Mouse (Mus musculus): ENCODE measurements around the gene Hmcn1.
A peak's percentile ranks its signal among the peaks of the same experiment; 100 is the strongest.

Gene Hmcn1

DNA sequence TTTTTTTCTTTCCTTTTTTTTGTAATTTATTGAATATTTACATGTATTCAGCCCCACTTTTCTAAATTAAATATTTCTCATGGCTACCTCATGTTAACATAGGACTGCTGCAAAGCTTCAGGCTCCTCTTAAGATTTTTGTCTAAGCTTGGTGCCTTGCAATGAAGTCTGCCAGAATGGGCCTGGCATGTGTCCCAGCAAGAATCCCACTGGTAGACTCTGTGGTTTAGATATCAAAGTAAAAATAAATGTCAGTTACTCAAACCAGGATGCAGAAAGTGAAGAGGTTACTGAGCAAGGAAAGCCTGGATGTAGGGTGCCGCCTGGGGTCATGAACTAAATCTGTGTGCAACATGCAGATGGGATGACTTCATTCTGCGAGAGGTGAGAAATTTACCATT lies 217.5 kb downstream of the Hmcn1 start:
- peak in 1 of 2 experiments; percentile 28 for DNase-seq

DNA sequence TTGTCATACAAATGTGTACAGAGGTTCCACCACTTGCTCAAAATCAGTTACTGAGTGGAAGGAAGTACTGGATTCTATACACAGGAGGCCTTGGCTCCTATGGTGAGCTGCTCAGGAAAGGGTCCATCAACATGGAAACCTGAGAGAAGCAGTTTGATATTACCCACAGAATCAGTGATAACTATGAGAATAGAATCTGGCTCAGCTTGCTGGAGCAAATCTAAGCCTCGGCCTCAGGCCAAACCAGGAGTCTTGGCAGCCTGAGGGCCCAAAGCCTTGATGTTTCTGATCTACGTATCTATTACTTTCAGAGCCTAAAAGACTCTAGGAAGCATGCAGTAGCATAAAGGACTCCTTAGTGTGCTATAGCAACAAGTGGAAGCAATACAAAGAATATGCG lies 220.3 kb downstream of the Hmcn1 start:
- no peak for DNase-seq

DNA sequence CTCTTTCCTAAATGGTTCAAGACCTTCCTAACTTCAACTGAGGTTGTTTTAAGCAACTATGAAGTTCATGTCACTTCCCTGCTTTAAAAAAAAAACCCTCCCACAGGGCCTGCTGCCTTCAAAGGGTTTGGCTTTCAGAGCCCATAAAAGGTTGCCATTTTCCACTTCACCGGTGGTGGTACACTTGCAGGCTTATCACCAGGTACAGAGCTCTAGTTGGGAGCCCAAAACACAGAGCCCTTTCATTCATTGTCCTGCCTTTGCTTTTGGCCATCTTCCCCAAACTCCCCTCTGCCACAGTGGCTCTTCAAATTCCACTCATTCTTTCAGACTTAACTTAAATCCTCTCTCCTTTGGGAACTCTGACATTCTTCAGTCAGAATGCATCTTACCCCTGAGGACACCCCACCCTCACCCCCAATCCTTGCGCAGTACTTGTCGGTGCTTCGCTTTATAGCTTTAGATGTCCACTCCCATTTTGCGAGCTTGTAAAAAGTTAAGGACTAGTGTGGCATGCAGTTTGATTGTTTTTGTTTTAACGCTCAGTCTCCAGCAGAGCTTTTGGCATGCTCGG lies 222.2 kb downstream of the Hmcn1 start:
- no peak for DNase-seq

DNA sequence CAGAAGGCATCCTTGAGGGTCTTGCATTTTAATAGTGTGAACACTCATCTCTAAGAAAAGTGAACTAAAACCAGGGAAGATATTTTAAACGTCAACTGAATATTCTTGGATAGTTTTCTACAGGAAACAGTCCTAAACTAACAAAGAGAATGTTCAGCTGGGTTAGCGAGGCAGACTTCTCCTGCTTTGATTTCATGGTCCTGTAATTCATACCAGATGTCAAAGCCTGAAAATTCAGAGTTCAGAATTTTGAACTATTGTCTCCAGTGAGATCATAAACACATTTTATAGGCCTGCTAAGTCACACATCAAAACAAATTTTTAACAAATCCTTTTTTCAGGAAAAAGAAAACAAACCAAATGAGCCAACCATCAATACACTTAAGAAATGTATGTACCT lies 223.4 kb downstream of the Hmcn1 start:
- no peak for DNase-seq

DNA sequence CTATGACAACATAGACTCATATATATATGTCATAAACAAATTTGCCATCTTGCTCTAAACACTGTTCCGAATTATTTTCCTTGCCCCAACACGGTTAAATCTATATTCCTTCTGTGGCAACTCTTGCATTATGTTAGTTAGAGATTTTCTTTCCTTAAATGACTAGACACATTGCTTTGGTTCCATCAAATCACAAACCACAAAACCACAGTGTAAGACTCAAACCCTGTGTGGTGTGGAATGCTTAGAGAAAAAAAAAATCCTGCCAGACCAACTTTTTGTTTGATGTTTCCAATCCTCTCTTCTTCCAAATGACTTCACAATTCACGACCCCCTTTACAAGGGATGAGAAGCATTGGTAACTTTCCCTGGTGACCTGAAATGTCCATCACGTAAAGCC lies 231.6 kb downstream of the Hmcn1 start:
- no peak for DNase-seq

DNA sequence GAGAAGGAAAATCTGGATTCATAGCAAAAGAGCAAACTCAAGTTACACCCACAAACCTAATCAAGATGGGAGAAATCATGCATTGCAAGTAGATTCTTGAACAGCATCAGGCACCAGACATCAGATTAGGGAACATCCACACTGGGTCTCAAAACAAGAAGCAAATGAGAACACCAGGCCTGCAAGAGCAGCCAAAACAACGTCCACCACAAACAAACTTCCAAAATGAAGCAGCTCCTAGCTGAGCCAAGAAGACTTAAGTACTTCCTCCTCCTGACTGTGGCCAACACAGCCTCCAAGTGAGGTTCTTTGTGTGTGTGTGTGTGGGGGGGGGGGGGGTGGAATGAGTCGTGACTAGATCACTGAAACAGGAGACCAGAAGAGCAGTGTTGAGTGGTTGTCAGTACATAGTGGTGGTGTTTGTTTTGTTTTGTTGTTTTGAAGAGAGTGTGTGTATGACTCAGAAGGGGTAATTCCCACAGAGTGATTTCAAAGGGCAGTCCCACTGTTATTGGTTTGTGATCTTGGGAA lies 232.4 kb downstream of the Hmcn1 start:
- DNase-seq: no peak

DNA sequence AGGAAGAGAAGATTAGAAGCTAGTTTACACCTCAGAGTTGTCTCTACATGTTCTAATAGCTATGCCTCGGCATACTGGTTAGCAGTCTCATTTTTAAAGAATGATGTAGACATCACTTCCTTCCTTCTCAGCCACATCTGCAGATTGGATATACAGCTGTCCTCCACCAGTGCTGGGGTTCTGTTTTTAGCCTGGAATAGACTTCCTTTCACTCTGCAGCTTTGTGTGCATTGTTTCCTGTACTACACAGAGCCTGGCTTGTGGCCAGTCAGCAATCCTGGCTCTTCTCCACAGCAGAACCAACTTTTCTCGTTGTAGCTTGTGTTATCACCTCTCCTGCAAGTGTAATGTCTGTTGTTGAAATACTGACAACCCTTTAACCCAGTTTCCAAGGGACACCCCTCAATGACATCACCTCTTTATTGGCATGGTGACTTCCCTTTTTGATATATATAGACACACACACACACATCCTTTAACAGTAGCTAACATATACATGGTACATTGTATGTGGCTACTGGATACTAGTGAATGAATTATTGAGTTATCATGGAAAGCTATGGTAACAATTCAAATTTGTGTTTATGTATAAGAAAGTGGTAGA lies 233.7 kb downstream of the Hmcn1 start:
- DNase-seq: peak; percentile 69 to 80

DNA sequence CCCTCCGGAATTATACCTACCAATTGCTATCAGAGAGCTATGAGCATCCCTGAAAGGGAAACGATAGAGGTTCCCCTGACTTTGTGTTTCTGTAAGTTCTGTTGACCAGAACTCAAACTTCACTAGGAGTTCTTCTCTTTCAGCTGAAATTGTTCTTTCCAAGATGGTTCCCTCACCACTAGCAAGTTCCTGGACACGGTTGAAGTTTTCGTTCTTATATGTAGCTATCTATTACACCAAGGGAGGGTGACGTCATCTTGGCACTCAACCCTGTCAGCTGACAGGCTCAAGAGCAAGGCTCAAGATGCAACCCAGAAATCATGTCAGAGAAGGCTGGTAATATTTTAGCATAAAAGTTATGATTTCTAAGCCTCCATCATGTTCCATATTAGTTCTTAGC lies 239.3 kb downstream of the Hmcn1 start:
- DNase-seq: no peak

DNA sequence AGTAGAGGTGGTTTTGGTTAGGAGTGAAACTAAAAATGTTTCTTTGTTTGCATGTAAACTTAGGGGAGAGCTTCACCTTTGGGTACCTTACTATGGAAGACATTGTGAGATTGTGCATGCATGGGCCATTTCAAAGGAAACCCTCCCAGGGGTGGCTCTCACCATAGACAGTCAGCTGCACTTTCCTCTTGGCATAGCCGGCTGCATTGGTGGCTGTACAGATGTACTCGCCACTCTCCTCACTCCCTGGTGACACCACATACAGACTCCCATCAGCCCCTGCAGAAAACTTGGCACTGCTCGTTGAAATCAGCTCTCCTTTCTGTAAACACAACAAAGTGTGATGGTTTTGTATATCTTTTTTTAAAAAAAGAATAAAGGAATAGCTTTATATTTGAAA lies 244.5 kb downstream of the Hmcn1 start:
- no peak for DNase-seq

DNA sequence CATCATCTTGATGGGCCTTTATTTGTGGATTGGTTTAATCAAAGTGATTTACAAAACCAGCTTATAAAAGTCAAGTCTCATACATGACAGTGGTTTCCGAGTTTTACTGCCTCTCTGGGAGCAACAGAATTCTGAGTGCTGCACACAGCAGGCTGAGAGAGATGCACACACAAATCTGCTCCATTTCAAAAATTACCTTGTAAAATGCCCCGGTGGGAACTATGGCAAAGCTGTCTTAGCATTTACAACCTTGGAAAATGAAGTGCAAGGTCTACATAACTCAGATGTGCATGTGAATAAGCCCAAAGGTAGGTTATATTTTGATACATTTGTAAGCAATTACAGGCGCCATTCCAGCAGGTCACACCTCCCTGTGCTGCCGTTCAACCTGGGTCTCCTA lies 245.5 kb downstream of the Hmcn1 start:
- DNase-seq: no peak

DNA sequence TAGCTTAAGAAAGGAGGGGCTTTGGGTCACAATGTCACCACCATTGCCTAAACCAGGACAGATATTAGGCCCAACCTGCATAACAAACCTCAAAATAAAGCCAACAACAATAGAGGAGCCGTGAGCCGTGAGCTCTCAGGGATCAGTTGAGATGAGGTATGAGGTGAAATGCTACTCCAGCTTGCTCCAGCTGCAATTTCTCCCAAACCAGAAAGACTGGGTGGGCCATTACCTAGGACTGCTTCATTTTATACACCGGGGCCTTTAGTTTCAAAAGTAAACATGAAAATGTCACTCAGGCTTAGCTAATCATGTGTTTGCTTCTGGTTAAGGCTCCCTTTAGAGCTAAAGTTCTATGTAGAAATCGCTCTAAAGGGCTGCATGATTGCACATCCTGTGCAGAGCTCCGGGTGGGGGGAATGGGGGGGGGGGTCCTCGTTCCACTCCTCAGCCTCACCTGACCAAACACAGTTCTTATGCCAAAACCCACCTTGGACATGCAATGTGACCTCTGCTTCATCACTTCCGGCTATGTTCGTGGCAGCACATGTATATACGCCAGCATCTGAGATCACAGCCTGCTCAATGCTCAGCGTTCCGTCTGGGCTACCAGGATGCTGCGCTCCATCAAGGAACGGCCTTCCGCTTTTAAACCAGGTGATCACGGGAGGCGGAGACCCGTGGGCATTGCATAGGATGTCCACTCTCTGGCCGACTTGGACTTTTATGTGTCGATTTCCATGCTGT lies 250.0 kb downstream of the Hmcn1 start:
- no peak for DNase-seq

DNA sequence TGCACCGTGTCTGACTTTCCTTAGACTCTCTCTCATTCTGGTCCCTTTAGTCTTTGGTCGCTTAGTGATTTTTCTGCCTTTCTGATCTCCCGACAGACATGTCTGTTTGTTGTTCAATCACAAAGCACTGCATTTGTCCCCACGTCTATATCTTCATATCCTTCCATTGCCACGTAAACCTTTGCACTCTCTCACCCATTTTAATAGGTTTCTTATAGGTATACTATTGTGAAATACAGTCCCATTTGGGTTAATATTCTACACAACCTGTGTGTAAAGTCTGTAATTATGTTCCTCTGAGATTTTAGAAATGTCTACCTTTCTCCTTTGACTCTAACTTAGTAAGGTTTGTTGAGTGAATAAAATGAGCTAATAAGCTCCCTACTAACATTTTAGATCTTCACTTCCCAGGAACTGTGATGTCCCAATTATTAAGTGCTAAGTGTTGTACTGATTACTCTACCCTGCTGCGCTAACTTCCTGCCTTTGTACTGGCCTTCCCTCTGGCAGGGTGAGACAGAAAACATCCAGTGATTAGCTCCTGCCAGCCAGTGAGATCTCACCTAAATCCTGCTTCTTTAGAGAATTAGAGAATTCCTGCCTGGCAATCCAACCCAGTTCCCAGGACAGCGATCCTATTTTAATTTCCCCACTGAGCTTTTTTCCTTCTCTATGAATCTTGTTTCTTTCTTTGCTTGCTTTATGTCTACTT lies 250.7 kb downstream of the Hmcn1 start:
- DNase-seq: no peak

DNA sequence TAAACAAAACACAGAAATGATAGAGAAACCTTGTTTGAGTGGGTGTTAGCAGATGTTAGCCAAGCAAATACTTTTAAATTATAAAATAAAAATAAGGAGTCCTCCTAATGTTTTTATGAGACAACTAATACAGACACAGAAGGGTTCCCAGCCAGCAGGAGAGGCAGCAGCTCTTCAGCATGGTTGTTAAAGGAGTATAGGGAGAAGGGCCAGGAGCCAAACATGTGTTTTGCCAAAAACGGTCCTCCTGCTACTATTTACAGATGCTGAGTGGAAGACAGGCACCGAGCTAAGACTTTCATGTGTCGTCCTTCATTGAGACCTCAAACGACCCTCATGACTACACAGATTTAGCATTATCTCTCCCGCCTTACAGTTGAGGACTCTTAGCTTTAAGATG lies 281.8 kb downstream of the Hmcn1 start:
- peak; percentile 16 to 31 for DNase-seq

DNA sequence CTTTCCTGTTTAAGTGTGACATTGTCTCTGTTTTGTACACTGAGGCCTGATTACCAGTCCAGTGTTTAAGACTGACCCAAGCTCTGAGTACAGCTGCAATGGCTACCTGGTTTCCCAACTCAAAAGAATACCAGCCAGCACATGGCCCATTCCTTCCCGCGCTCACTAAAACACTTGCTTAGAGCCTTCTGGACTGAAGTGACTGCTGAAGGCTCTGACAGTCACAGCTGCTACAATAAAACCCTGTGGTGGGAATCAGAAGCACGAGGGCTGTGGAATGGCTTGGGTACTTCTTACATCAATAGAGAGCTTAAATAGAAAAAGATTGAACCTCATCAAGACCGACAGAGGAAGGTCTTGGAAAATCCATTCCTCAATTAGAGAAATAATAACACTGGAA lies 286.7 kb downstream of the Hmcn1 start:
- no peak for DNase-seq

DNA sequence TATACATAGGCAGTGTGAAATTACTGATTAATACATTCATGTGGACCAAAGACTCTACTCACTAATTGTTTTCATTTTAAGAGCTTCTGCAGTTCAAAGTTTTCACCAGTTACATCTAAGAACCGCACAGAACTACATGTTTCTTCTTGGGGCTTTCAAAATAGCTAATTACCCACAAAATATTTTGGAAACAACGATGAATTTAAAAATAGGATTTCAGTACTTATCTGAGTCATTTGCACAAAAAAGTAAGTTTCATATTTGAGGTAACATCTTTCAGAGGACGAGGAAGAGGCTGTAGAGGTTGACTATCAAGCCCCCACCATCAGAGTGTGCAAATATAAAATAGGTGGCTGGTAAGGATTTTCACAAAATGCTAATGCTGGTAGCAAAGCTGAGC lies 295.5 kb downstream of the Hmcn1 start:
- no peak for DNase-seq

DNA sequence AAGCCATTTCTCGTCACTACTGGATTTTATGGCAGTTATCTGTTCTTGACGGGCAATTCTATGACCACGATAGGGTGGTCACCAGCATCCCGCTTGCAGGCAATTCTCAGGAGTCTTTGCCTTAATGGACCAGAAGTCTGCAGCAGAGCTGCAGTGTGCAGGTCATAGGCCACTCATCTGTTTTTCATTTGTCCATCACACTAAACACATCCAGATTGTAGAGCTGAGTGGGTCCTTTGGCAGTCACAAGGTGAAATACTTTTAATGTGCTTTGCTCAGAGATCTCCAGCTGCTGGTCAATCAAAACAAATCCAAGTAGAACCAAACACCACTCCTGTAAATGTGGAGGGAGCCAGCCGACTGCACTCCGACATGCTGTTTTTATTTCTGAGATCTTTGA lies 311.2 kb downstream of the Hmcn1 start:
- DNase-seq: no peak

DNA sequence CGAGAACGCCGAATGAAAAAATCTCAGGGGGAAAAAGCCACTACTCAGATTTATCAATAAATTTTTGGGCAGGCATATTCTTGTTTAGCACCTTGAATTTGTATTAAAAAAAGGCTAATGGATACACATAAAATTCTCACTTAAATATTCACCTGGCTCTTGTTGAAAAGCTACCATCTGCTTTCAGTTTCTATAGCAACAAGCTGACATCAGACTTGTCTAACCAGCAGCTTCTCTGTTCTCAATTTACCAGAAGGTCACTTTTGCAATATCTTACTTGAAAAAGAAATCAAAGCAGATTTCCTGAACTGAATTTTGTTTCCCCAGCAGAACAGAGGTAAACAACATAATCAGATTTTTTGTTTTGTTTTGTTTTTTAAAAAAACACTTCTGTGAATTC lies 311.8 kb downstream of the Hmcn1 start:
- DNase-seq: no peak

DNA sequence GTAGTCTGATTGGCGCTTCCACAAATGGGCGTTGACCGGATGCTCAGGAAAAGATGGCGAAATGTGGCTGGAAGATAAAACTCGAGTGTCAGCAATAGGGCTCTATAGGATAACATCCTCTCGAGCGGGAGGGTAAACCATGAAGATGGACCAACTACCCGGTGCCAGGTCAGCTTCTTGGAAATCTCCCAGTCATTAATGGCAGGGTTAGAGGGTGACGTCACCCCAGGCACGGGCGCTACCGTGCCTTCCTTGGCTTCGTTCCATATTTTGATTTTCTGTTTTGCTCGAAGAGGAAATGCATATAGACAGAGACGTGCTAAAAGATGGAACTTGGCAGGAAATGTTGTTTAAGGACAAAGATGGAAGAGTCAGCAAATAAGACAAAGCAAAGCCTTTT lies 312.2 kb downstream of the Hmcn1 start:
- peak; percentile 9 to 26 for DNase-seq

DNA sequence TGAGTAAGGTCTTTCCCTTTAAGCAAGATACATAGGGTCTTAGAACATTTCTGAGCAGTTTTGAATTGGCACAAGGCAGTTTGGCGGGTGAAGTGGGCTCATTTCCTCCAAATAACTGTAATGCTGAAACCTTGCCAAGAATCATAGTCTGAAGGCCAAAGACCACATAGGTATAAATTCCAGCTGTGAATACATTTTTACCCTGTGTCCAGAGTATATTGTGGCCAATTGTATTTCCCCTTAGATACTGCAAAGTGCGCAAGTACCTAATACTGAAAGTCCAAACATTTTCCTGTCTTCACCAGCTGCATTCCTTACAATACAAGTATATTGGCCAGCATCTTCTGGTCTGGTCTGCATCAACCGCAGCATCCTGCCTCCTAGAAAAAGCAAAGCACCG lies 312.9 kb downstream of the Hmcn1 start:
- DNase-seq: no peak

DNA sequence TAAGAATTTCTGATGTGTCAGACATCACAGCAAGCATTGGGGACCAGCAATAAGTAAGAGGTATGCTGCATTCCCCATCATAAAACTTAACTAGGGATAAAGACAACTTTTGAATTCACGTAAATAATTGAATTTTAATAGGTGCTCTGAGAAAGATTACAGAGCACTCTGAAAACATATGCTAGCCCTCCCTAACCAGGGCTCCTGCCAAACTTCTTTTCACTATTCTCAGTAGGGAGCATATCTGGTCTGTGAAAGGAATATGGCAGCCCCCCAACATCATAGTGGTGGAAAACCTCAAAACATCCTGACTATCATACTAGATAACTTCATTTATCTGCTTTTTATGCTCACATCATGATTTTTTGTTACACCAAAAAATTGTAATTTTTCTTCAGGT lies 347.9 kb downstream of the Hmcn1 start:
- no peak for DNase-seq

DNA sequence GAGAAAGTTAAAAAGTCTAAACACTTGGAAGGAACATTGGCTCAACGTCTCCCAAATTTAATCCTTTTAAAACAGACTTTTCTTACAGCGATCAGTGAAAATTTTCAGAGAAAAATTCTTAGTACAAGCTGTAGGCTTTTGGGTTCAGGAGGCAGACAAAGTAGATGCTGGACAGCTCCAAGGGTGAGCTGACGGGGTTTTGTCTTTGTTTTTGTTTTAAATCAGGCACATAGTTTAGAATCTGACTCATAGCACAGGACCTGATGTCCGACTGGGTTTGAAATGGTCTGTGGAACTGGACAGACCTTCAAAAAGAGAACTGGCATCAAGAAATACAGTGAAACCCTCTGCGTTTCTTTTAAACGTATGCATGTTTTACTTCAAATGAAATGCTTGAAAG lies 353.7 kb downstream of the Hmcn1 start:
- DNase-seq: no peak

DNA sequence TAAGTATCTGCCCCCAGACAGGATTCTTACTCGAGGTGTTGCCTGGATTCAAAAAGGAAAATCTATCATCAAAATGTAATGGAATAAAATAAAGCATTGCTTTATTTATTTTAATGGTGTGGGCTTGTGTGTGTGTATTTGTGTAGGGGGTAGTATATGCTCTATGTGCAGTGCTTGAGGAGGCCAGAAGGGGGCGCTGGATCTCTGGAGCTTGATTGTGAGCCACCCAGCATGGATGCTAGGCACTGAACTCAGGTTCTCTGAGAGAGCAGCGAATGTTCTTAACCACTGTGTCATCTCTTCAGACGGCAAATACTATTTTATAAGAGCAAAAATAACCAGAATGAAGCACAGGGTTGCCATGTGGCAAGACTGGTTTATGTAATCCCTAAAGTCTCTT lies 360.7 kb downstream of the Hmcn1 start:
- DNase-seq: no peak

DNA sequence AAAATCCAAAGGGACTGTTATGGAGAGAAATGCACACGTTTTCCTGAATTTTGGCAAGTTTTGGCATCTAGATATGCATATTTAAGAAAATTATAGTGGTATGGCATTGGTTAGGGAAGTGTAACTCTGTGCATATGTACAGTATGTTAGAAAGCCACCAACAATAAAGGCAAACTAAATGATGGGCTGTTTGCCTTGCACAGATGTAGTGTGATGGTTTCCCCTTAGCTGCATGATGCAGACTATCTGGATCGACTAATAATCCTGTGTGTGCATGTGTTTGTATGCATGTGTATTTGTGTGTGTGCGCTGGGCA lies 361.4 kb downstream of the Hmcn1 start:
- no peak for DNase-seq

Measured in lung, postnatal 4 days (tissue).